Mouse (Mus musculus): ENCODE results near the gene Usp28. TPM values are rescaled to one million over a fixed set of nuclear protein-coding genes. Genes with fewer than 3 reads are reported as not detected.

Gene Usp28
- polyA plus RNA-seq, 1 experiment, result 18.2 TPM

DNA sequence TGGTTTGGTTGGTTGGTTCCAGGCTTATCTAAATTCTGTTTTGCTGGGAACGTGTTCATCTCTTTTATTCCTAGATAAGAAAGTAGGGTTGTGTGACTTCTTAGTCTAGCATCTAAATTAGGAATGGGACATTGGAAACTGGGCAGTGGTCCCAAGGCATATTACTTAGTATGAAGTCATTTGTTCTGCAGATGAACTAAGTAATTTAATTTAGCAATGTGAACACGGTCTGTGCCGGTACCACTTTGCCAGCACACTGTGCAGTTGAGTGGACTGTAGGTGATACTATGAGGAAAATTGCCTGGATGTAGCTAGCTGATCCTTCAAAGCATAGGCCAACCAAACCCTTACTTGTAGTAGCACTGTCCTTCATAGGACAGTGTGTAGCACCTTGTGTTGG, 91.7 kb downstream of the Usp28 start:
- Histone ChIP-seq H3K27ac (ENCODE audit: insufficient read depth, low read depth, low read length) (no peak overlapping the region), H3K4me3 (ENCODE audit: insufficient read depth, low read length) (no peak overlapping the region), H3K4me1 (ENCODE audit: control insufficient read depth, insufficient read depth, low read length) (no peaks in the 10 kb centered on the region)
- TF ChIP-seq CTCF (IDR thresholded peaks at IDR 0.05; ENCODE audit: low read depth, low read length) (no peak), POLR2A (IDR thresholded peaks at IDR 0.05; ENCODE audit: borderline replicate concordance, low read depth, low read length) (no peak)

DNA sequence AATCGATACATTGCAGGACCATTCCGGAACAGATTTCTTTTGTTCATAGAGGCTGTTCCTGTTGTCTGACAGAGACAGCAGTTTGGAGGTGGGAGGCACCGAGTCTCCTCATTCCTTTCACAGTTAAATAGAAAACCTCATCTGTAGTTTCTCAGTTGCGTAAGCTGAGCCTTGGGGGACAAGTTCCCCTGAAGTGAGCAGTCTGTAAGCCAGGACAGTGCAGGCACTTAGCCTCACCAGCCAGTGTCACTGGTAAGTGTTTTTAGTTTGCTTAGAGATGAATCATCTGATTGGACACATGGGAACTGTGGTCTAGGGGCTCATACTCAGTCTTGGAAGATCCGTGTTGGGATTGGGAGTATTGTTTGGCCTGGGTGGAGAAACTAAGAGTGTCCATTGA, 95.9 kb downstream of the Usp28 start, which contains the start of gene Tmprss5:
TSS of gene Tmprss5 (plus strand) at position 154 of the 400 bp plus-strand sequence.
- no peak for TF ChIP-seq CTCF (IDR thresholded peaks at IDR 0.05; ENCODE audit: low read depth, low read length)
- no peak for TF ChIP-seq POLR2A (IDR thresholded peaks at IDR 0.05; ENCODE audit: borderline replicate concordance, low read depth, low read length)
- Histone ChIP-seq H3K4me3 (ENCODE audit: insufficient read depth, low read length) (no peak within 1 kb of the TSS), H3K27ac (ENCODE audit: insufficient read depth, low read depth, low read length) (no peak within 1 kb of the TSS), H3K4me1 (ENCODE audit: control insufficient read depth, insufficient read depth, low read length) (no peaks in the 10 kb centered on the region)

DNA sequence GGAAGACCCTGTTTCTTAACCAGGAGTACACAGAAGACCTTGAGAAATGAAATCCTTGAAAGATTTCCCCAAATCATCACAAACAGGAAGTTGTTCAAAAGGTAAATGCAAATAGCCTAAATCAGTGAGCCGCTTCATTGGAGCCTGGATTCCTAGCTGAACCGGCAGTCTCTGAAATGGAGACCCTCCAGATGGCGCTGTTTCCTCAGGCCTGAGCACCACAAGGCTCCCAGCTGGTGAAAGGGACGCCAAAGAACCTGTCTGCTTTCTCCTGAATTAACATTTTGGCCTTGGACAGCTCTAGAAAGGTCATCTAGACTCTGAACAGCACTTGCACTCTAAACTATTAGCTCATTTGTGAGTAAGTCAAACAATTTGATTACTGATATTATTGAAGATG, 96.4 kb downstream of the Usp28 start:
- no peak overlapping the region for H3K27ac ChIP-seq (ENCODE audit: insufficient read depth, low read depth, low read length)
- TF ChIP-seq CTCF (IDR thresholded peaks at IDR 0.05; ENCODE audit: low read depth, low read length), result peak; percentile 67
- TF ChIP-seq POLR2A (IDR thresholded peaks at IDR 0.05; ENCODE audit: borderline replicate concordance, low read depth, low read length), result no peak
- H3K4me1 ChIP-seq (ENCODE audit: control insufficient read depth, insufficient read depth, low read length), result no peaks in the 10 kb centered on the region
- H3K4me3 ChIP-seq (ENCODE audit: insufficient read depth, low read length), result no peak overlapping the region

DNA sequence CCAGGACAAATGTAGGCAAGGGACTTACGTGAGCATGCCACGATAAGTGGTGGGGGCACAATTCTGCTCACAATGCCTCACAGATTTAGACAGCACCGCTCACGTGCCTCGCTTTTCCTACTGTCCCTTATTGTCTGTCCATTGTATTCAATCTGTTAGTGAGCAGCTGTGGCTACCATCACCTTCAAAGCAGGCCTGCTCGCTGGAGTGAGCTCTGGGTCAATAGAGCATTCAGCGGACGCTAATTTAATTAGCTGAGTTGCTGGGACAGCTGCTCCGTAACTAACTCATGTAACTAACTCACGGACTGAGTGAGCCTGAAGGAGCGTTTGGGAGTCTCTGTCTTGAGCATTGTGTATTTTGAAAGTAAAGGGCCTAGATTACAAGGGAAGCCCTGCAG, 102.1 kb downstream of the Usp28 start:
- no peak overlapping the region for H3K27ac ChIP-seq (ENCODE audit: insufficient read depth, low read depth, low read length)
- no peak for TF ChIP-seq POLR2A (IDR thresholded peaks at IDR 0.05; ENCODE audit: borderline replicate concordance, low read depth, low read length)
- no peak for TF ChIP-seq CTCF (IDR thresholded peaks at IDR 0.05; ENCODE audit: low read depth, low read length)
- H3K4me3 ChIP-seq (ENCODE audit: insufficient read depth, low read length), result no peak overlapping the region
- no peaks in the 10 kb centered on the region for H3K4me1 ChIP-seq (ENCODE audit: control insufficient read depth, insufficient read depth, low read length)

Other genes starting within 250 kb of the Usp28 start
- gene Zbtb16, start 149.2 kb upstream of the Usp28 start, polyA plus RNA-seq (2012; ENCODE audit: insufficient read depth, insufficient read length, missing spikeins), result 2.7 and 2.9 TPM in 2 replicates
- gene Htr3a, start 74.3 kb upstream of the Usp28 start, polyA plus RNA-seq (2012; ENCODE audit: insufficient read depth, insufficient read length, missing spikeins), result not detected in 2 replicates
- gene Htr3b, start 20.4 kb upstream of the Usp28 start, polyA plus RNA-seq (2012; ENCODE audit: insufficient read depth, insufficient read length, missing spikeins), result not detected in 2 replicates
- 16.7 and 20.5 TPM in 2 replicates for gene Zw10, start 70.2 kb downstream of the Usp28 start, polyA plus RNA-seq (2012; ENCODE audit: insufficient read depth, insufficient read length, missing spikeins)
- not detected in 2 replicates for gene Tmprss5, start 95.9 kb downstream of the Usp28 start, polyA plus RNA-seq (2012; ENCODE audit: insufficient read depth, insufficient read length, missing spikeins)

Measured in bone marrow macrophage, adult 2 months (primary cell).